Mouse (Mus musculus) limb, embryonic 14.5 days (tissue): ENCODE measurements around the gene Gm42957. TPM values are rescaled to one million over a fixed set of nuclear protein-coding genes. Genes with fewer than 3 reads are reported as not detected.

Source experiments
- ATAC-seq: fragments of 200-750 bp; cut with Nextera tagmentation; 2 replicates; pipeline ENCODE4 v1.8.0; 2017; ENCODE audit warnings: low read depth, moderate number of reproducible peaks, moderate TSS enrichment; ENCODE audit not compliant: low FRiP score
- DNase-seq: peaks from one replicate; pipeline ENCODE4 v3.0.0-alpha.2; 2015; ENCODE audit warnings: low spot score
- H3K27ac ChIP-seq: fragments of 300-500 bp; sonication (generic); replicated peaks from 2 replicates; pipeline ENCODE4 v1.5.1; 2014; ENCODE audit warnings: low read depth, mild to moderate bottlenecking, low read length, moderate library complexity, mixed read lengths
- H3K27me3 ChIP-seq: fragments of 300-500 bp; sonication (generic); 2 replicates; pipeline ENCODE4 v1.6.1; 2014; ENCODE audit warnings: low read length, mixed read lengths; ENCODE audit not compliant: control insufficient read depth, insufficient read depth
- H3K36me3 ChIP-seq: fragments of 300-500 bp; sonication (generic); 2 replicates; pipeline ENCODE4 v1.6.1; 2014; ENCODE audit warnings: mild to moderate bottlenecking, low read length, moderate library complexity, mixed read lengths; ENCODE audit not compliant: control insufficient read depth, insufficient read depth
- H3K4me1 ChIP-seq: fragments of 300-500 bp; sonication (generic); 2 replicates; pipeline ENCODE4 v1.6.1; 2014; ENCODE audit warnings: antibody characterized with exemption, low read length, mixed read lengths; ENCODE audit not compliant: control insufficient read depth, insufficient read depth
- H3K4me2 ChIP-seq: fragments of 300-500 bp; sonication (generic); replicated peaks from 2 replicates; pipeline ENCODE4 v1.6.1; 2014; ENCODE audit warnings: low read depth, mild to moderate bottlenecking, low read length, moderate library complexity; ENCODE audit not compliant: severe bottlenecking
- H3K4me3 ChIP-seq: fragments of 300-500 bp; sonication (generic); replicated peaks from 2 replicates; pipeline ENCODE4 v1.5.1; 2014; ENCODE audit warnings: low read length
- H3K9ac ChIP-seq: fragments of 300-500 bp; sonication (generic); 2 replicates; pipeline ENCODE4 v1.6.1; 2014; ENCODE audit warnings: mild to moderate bottlenecking, low read depth, low read length, moderate library complexity; ENCODE audit not compliant: severe bottlenecking
- H3K9me3 ChIP-seq: fragments of 300-500 bp; sonication (generic); 2 replicates; pipeline ENCODE4 v1.6.1; 2016; ENCODE audit warnings: low read length; ENCODE audit not compliant: control insufficient read depth
- POLR2A ChIP-seq: fragments of 200-500 bp; IDR thresholded peaks from 2 replicates; pipeline ENCODE4 v1.8.0; 2012; ENCODE audit warnings: inconsistent platforms, mild to moderate bottlenecking, moderate library complexity, borderline replicate concordance; ENCODE audit not compliant: insufficient read depth, insufficient read length; ENCODE audit errors: extremely low read depth
- WGBS: fragments of 180-500 bp; shearing (Covaris S2); extraction: QIAGEN DNeasy Blood & Tissue Kit; methylation state at CpG from one replicate; pipeline ENCODE4 v1.1.7; 2014; 5-methylcytosine and 5-hydroxymethylcytosine counted together
- polyA plus RNA-seq, 2 experiments: library from polyadenylated mRNA; depleted of rRNA in 1 of 2; stranded (reverse) in 1 of 2; unstranded in 1 of 2; fragments of >200 nt; fragmentation: Nextera tagmentation in 1 of 2; extraction: Ambion mirVana in 1 of 2; gene quantifications; 2 replicates each; pipeline versions ENCODE4 v1.2.1 to v1.2.3; 2012 to 2014

The Gm42957 gene
- polyA plus RNA-seq, 2 experiments: 0.28 to 0.93 TPM

- H3K27ac ChIP-seq: no peak overlapping the region
- H3K27me3 ChIP-seq: no peaks in the 10 kb centered on the region
- no peaks in the 10 kb centered on the region for H3K9me3 ChIP-seq
- no peak for ATAC-seq
- H3K9ac ChIP-seq: no peak overlapping the region
- 14% methylated on average over 3 of the region's 3 CpGs for WGBS
- DNase-seq: no peak
- no peak overlapping the region for H3K4me3 ChIP-seq
- H3K4me1 ChIP-seq: peaks cover 6% of the 10 kb centered on the region
- H3K36me3 ChIP-seq: no peaks in the 10 kb centered on the region
- H3K4me2 ChIP-seq: no peak overlapping the region
- no peak for TF ChIP-seq POLR2A
These were observed 57.2 kb downstream of the Gm42957 start for GRCm38 (mm10) chr3:96692506-96692905.

- Histone ChIP-seq H3K9me3 (no peaks in the 10 kb centered on the region), H3K4me2 (no peak overlapping the region), H3K4me3 (no peak overlapping the region), H3K27ac (no peak overlapping the region), H3K27me3 (no peaks in the 10 kb centered on the region), H3K4me1 (peaks cover 12% of the 10 kb centered on the region), H3K9ac (no peak overlapping the region), H3K36me3 (no peaks in the 10 kb centered on the region)
- WGBS: 86% methylated on average over 1 of the region's 1 CpGs
- TF ChIP-seq POLR2A: no peak
- DNase-seq: no peak
- ATAC-seq: no peak
These were observed 58.3 kb downstream of the Gm42957 start for GRCm38 (mm10) chr3:96693579-96693978.

GRCm38 (mm10) chr3:96696198-96696765 lies 61.0 kb downstream of the Gm42957 start, which contains the start of gene Pias3:
TSS of gene Pias3 (plus strand) at chr3:96696384.
- Histone ChIP-seq H3K9ac (peak within 1 kb of the TSS; percentile 79), H3K4me3 (peak within 1 kb of the TSS; percentile 81), H3K4me1 (peaks cover 14% of the 10 kb centered on the region), H3K9me3 (no peaks in the 10 kb centered on the region), H3K27me3 (no peaks in the 10 kb centered on the region), H3K36me3 (peaks cover 20% of the 10 kb centered on the region), H3K27ac (peak within 1 kb of the TSS; percentile 91), H3K4me2 (peak within 1 kb of the TSS; percentile 72)
- peak; percentile 85 for ATAC-seq
- TF ChIP-seq POLR2A: 0 out of 2 replicates have a peak, but pooled peaks have one; percentile 70
- under 1% methylated on average over 35 of the region's 35 CpGs for WGBS
- DNase-seq: peak; percentile 88

GRCm38 (mm10) chr3:96696766-96697732 lies 61.8 kb downstream of the Gm42957 start:
- Histone ChIP-seq H3K27ac (peak overlapping the region; percentile 91), H3K4me3 (peak overlapping the region; percentile 81), H3K9ac (peak overlapping the region; percentile 79), H3K4me1 (peaks cover 14% of the 10 kb centered on the region), H3K36me3 (peaks cover 28% of the 10 kb centered on the region), H3K9me3 (no peaks in the 10 kb centered on the region), H3K4me2 (peak overlapping the region; percentile 72), H3K27me3 (no peaks in the 10 kb centered on the region)
- ATAC-seq (peak; percentile 92), DNase-seq (peak; percentile 89)
- 2% methylated on average over 61 of the region's 85 CpGs for WGBS
- peak; percentile 64; the same call in 1 of the 2 replicates for TF ChIP-seq POLR2A

GRCm38 (mm10) chr3:96698993-96699690 lies 63.9 kb downstream of the Gm42957 start:
- DNase-seq (no peak), ATAC-seq (no peak)
- Histone ChIP-seq H3K9me3 (no peaks in the 10 kb centered on the region), H3K27ac (no peak overlapping the region), H3K27me3 (no peaks in the 10 kb centered on the region), H3K9ac (no peak overlapping the region; the same call in 1 of the 2 replicates), H3K36me3 (peaks cover 48% of the 10 kb centered on the region), H3K4me2 (no peak overlapping the region), H3K4me3 (no peak overlapping the region), H3K4me1 (peaks cover 14% of the 10 kb centered on the region)
- 29% methylated on average over 19 of the region's 19 CpGs for WGBS
- TF ChIP-seq POLR2A: no peak
